ENCODE assay signal across 26 mouse cellular contexts in genomic region chr8:88583863-88584262, GRCm38 (mm10).
"Had no signal": no experiment of that assay in that cellular context is flagged by ENCODE, and none has a peak within 500 bp of the region (broad histone marks: within the 10 kb centered on the region; RNA-seq: fewer than 3 reads in every experiment).

No protein-coding gene starts in this region.

- H3K9ac ChIP-seq: heart, embryonic 13.5 days; heart, embryonic 15.5 days; hindbrain, embryonic 13.5 days; hindbrain, embryonic 15.5 days; kidney, embryonic 15.5 days; limb, embryonic 13.5 days; limb, embryonic 15.5 days; liver, embryonic 12.5 days; liver, embryonic 14.5 days had no signal

- H3K27ac ChIP-seq: heart, embryonic 13.5 days; heart, embryonic 15.5 days; hindbrain, embryonic 13.5 days; hindbrain, embryonic 15.5 days; hindbrain, postnatal 0 days; kidney, embryonic 15.5 days; kidney, postnatal 0 days; limb, embryonic 13.5 days; limb, embryonic 15.5 days; liver, embryonic 12.5 days; liver, embryonic 14.5 days had no signal

- ATAC-seq: hindbrain, postnatal 0 days; intestine, embryonic 16.5 days; liver, embryonic 12.5 days had no signal

- DNase-seq: gastrocnemius, postnatal 14 days; gastrocnemius, postnatal 36 days; heart, adult 18-20 months; heart, postnatal 14 days; heart, postnatal 36 days; kidney, adult 11 months; kidney, adult 2 months; kidney, adult 9 months; kidney, postnatal 14 days; kidney, postnatal 36 days; layer of hippocampus, adult 9-11 months; layer of hippocampus, postnatal 36 days; left cerebral cortex, postnatal 4 days had no signal

- H3K4me3 ChIP-seq: heart, embryonic 13.5 days; heart, embryonic 15.5 days; hindbrain, embryonic 13.5 days; hindbrain, embryonic 15.5 days; kidney, embryonic 15.5 days; limb, embryonic 13.5 days; limb, embryonic 15.5 days; liver, embryonic 12.5 days had no signal

- H3K36me3 ChIP-seq: heart, embryonic 15.5 days; hindbrain, embryonic 15.5 days; liver, embryonic 12.5 days had no signal

- H3K4me2 ChIP-seq: heart, embryonic 11.5 days; heart, embryonic 13.5 days; heart, embryonic 15.5 days; hindbrain, embryonic 13.5 days; hindbrain, embryonic 15.5 days; kidney, embryonic 15.5 days; limb, embryonic 13.5 days; limb, embryonic 15.5 days; liver, embryonic 12.5 days had no signal

- H3K9me3 ChIP-seq: heart, embryonic 13.5 days; heart, embryonic 15.5 days; hindbrain, embryonic 13.5 days; hindbrain, embryonic 15.5 days; kidney, embryonic 15.5 days; limb, embryonic 13.5 days; limb, embryonic 15.5 days; liver, embryonic 12.5 days had no signal

- H3K27me3 ChIP-seq: heart, embryonic 13.5 days; heart, embryonic 15.5 days; hindbrain, embryonic 13.5 days; hindbrain, embryonic 15.5 days; kidney, embryonic 15.5 days; limb, embryonic 13.5 days; limb, embryonic 15.5 days had no signal
